Mouse (Mus musculus) ZHBTc4 (cell line): ENCODE measurements around the gene 4930535I16Rik.

ENCODE experiments used
- DNase-seq: peaks from one replicate; pipeline ENCODE4 v3.0.0-alpha.2; 2011; ENCODE audit warnings: low read depth, low spot score

The 4930535I16Rik gene

GRCm38 (mm10) chr4:123905126-123905668 lies 12.6 kb downstream of the 4930535I16Rik start:
- no peak for DNase-seq

DNA sequence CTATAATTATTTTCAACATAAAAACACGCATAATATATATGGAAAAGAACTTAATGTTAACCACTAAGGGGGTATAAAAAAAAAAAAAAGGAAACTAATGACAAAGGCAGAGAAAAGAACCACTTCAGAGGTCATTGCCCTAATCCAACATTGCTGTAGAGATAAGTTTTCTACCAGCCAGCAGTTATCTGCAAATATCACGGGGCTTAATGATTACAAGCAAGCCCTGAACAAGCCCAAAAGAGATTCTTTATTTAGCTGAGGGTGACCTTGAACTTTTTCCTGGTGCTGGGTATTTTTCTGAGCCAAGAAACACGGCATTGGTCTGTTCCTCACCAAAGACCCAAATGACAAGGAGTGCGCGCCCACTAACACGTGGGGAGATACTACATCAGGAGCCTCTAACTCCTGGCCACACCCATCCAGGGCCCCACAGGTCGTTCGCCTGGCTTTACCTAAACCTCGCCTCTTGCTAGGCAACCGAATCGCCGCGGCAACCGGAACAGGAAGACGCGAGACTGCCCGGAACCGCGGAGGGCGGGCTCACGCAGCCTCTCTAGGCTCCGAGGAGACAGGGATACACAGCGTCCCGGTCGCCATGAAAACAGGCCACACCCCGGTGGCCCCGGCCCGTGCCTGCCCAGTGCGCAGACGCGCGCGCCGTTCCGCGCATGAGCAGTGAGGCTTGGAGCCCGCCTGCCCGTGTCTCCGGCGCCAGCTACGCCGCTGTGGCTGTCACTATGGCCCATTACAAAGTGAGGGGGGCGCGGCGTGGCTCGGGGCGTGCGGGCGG lies 13.3 kb downstream of the 4930535I16Rik start, which contains the start of gene Mycbp:
Gene Mycbp (plus strand): TSS at position 500 of the 793 bp plus-strand sequence.
- peak; percentile 100 for DNase-seq

DNA sequence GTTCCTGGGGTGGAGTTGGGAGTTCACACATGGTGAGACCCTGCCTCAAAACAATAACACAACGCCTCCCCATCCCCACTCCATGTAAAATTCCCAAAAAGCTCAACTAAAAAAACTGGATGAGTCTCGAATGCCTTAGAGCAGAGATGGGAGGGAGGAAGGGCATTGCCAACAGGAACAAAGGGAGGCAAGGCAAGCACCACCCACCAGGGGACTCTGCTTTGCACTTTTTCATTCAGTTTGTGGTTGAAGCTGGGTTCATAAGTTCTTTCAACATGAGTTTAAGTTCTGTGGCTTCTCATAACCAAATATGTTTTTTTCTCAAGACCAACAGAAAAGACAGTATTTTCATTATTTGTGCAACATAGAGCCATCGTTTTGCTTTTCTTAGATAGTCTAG lies 14.4 kb downstream of the 4930535I16Rik start:
- DNase-seq = peak; percentile 29

GRCm38 (mm10) chr4:123898696-123899095 lies 19.1 kb downstream of the 4930535I16Rik start:
- peak; percentile 62 for DNase-seq

DNA sequence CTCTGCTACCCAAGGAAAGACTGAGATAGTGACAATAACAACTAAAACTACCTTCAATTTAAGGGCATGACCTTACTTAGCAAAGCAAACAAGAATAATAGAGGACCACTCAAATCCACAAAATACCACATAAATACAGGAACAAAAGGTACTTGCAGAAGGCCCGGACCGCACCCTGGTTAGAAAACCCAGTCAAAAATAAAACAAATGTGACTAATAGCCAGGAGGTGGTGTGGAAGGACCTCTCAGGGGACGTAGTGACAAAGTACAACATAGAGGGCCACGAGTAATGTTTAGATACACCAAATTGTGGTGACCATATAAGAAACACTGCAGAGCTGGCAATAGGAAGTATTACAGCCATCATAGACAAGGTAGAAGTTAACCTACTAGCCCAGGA lies 23.5 kb downstream of the 4930535I16Rik start:
- no peak for DNase-seq

DNA sequence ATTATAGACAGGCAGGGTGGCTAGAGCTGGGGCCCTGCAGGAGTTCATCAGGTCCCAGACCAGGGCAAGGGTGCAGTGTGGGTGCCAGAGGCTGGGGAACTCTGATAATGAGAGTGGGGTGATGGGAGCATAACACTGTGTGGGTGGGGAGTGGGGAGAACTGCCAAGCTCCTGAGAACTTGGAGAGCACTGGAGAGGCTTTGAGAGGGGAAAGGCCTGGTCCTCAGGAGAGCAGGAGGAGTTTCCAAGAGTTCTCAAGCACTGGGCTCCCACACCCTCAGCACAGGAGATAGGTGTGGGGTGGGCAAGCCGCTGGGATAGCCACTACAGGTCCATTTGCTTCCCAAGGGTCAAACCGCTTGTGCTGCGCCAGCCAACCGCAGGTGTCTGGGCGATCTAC lies 24.1 kb downstream of the 4930535I16Rik start:
- no peak for DNase-seq
